Mouse (Mus musculus) heart, postnatal 36 days (tissue): ENCODE data around the gene D5Ertd579e. TPM values are rescaled to one million over a fixed set of nuclear protein-coding genes. Genes with fewer than 3 reads are reported as not detected.
A peak's percentile ranks its signal among the peaks of the same experiment; 100 is the strongest.

Experiments
- DNase-seq, 2 experiments: peaks; one replicate each; pipeline ENCODE4 v3.0.0; 2021 to 2022
- intact Hi-C: fragments of 180-260 bp; cut with DNase I; formaldehyde crosslinking; loops from one replicate; pipeline ENCODE4 v1.15.1; 2025
- total RNA-seq, 2 experiments: library from RNA; stranded (reverse); gene quantifications; 2 replicates each; pipeline ENCODE4 v1.2.3; 2021

D5Ertd579e gene
- total RNA-seq, 2 experiments from 2014 or later, result 75.5 to 90.6 TPM

GRCm38 (mm10) chr5:36620409-36621057, 75.3 kb downstream of the D5Ertd579e start:
- intact Hi-C loops, result loop anchor here (2.0 kb wide), 1 partner anchor 74 kb away; no protein-coding TSS in a partner anchor
- no peak for DNase-seq

GRCm38 (mm10) chr5:36618890-36619289, 76.9 kb downstream of the D5Ertd579e start:
- DNase-seq, result no peak
- intact Hi-C loops, result no loop called here

GRCm38 (mm10) chr5:36618356-36618755, 77.5 kb downstream of the D5Ertd579e start:
- intact Hi-C loops, result no loop called here

GRCm38 (mm10) chr5:36614124-36614523, 81.7 kb downstream of the D5Ertd579e start:
- no peak for DNase-seq
- intact Hi-C loops, result no loop called here

More at GRCm38 (mm10) chr5:36618356-36618755, 77.5 kb downstream of the D5Ertd579e start:
- no peak for DNase-seq

GRCm38 (mm10) chr5:36608939-36609499, 86.8 kb downstream of the D5Ertd579e start:
- no peak for DNase-seq
- intact Hi-C loops, result no loop called here

- intact Hi-C loops, result loop anchor here (1.0 to 5.0 kb wide), 2 partner anchors 89 to 139 kb away; no protein-coding TSS in a partner anchor
- DNase-seq, result peak in 1 of 2 experiments; percentile 61
Observed at GRCm38 (mm10) chr5:36603031-36603430, 92.8 kb downstream of the D5Ertd579e start.

- intact Hi-C loops, result loop anchor here (5.0 kb wide), 1 partner anchor 90 kb away; no protein-coding TSS in a partner anchor
- no peak for DNase-seq
Observed at GRCm38 (mm10) chr5:36602028-36602427, 93.8 kb downstream of the D5Ertd579e start.

GRCm38 (mm10) chr5:36601492-36601891, 94.3 kb downstream of the D5Ertd579e start:
- intact Hi-C loops, result loop anchor here (5.0 kb wide), 1 partner anchor 91 kb away; no protein-coding TSS in a partner anchor
- no peak for DNase-seq

GRCm38 (mm10) chr5:36598883-36599282, 96.9 kb downstream of the D5Ertd579e start:
- DNase-seq, result no peak
- intact Hi-C loops, result no loop called here

- no peak for DNase-seq
- intact Hi-C loops, result no loop called here
Observed at GRCm38 (mm10) chr5:36597653-36598052, 98.2 kb downstream of the D5Ertd579e start.

- intact Hi-C loops, result no loop called here
- no peak for DNase-seq
Observed at GRCm38 (mm10) chr5:36596225-36596624, 99.6 kb downstream of the D5Ertd579e start.

- no peak for DNase-seq
- intact Hi-C loops, result no loop called here
Observed at GRCm38 (mm10) chr5:36595115-36595514, 100.7 kb downstream of the D5Ertd579e start.

- no peak for DNase-seq
- intact Hi-C loops, result no loop called here
Observed at GRCm38 (mm10) chr5:36594344-36594743, 101.5 kb downstream of the D5Ertd579e start.

GRCm38 (mm10) chr5:36593176-36593575, 102.6 kb downstream of the D5Ertd579e start, which contains the start of gene Tbc1d14:
Tbc1d14 (minus strand) TSS chr5:36593276.
- no peak for DNase-seq
- intact Hi-C loops, result no loop called here

- no peak for DNase-seq
- intact Hi-C loops, result no loop called here
Observed at GRCm38 (mm10) chr5:36590499-36590920, 105.3 kb downstream of the D5Ertd579e start.

GRCm38 (mm10) chr5:36584299-36584698, 111.5 kb downstream of the D5Ertd579e start:
- intact Hi-C loops, result loop anchor here (5.0 to 10.0 kb wide), 2 partner anchors 122 to 161 kb away; partner anchors contain the start of genes Bloc1s4 and Grpel1

GRCm38 (mm10) chr5:36581924-36582642, 113.7 kb downstream of the D5Ertd579e start:
- DNase-seq, result peak; percentile 98 to 99

More at GRCm38 (mm10) chr5:36584299-36584698, 111.5 kb downstream of the D5Ertd579e start:
- DNase-seq, result no peak

GRCm38 (mm10) chr5:36581259-36581923, 114.4 kb downstream of the D5Ertd579e start:
- DNase-seq, result no peak
- intact Hi-C loops, result loop anchor here (1.0 to 10.0 kb wide), 3 partner anchors 51 to 163 kb away; partner anchors contain the start of genes Bloc1s4 and Grpel1

More at GRCm38 (mm10) chr5:36581924-36582642, 113.7 kb downstream of the D5Ertd579e start:
- intact Hi-C loops, result loop anchor here (1.0 to 10.0 kb wide), 3 partner anchors 52 to 163 kb away; partner anchors contain the start of genes Bloc1s4 and Grpel1

GRCm38 (mm10) chr5:36579967-36580366, 115.9 kb downstream of the D5Ertd579e start:
- intact Hi-C loops, result loop anchor here (5.0 to 10.0 kb wide), 2 partner anchors 118 to 165 kb away; partner anchors contain the start of genes Bloc1s4 and Grpel1
- no peak for DNase-seq

GRCm38 (mm10) chr5:36578982-36579381, 116.8 kb downstream of the D5Ertd579e start:
- DNase-seq, result no peak
- intact Hi-C loops, result no loop called here
